Mouse (Mus musculus): ENCODE measurements around the gene Etv5.

DNA sequence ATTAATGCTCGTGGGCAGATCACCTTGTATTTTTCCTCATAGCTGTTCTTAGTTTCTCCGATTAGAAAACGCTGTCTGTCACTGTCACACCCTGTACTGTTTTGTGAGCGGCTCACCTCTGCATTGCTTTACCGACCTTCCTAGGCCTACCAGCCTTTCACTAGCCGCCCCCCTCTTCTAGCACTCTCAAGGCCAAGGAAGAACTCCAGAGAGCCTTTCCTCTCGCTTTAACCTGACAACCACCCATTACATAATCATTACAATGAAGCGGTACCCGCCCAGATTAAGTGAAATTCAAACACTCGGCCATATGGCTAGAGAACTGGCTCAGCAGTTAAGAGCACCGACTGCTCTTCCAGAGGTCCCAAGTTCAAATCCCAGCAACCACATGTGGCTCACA lies 41.2 kb downstream of the Etv5 start:
- TF ChIP-seq CTCF (IDR thresholded peaks at IDR 0.05; ENCODE audit: low read depth) (no peak), EP300 (IDR thresholded peaks at IDR 0.05; ENCODE audit: low read depth) (no peak)
